Comparison of ENCODE assay signal across 23 mouse cellular contexts in genomic region chr13:26980475-26980874, GRCm38 (mm10).
DNase-seq lines count a peak whose midpoint lies in the region; ATAC-seq lines count a peak whose summit lies in the region.
"Had no signal": no experiment of that assay in that cellular context is flagged by ENCODE, and none has a peak within 500 bp of the region (broad histone marks: within the 10 kb centered on the region; RNA-seq: fewer than 3 reads in every experiment).

No protein-coding gene starts in this region.

- peak; percentile 5 for DNase-seq in adrenal gland, adult 2 months
- DNase-seq in adrenal gland, postnatal 25 days = no peak
- DNase-seq in kidney, adult 9 months = peak; percentile 2
- DNase-seq in kidney, postnatal 14 days = no peak
- peak; percentile 1 for DNase-seq in lung, postnatal 10 days
- no peak for DNase-seq in lung, postnatal 25 days (ENCODE audit: low spot score)
- no peak for DNase-seq in layer of hippocampus, adult 9-11 months
- DNase-seq: cerebellum, adult 8-10 months; cerebellum, postnatal 36 days; gastrocnemius, postnatal 14 days; heart, postnatal 14 days; layer of hippocampus, postnatal 36 days; left cerebral cortex, postnatal 4 days; liver, postnatal 0 days; right cerebral cortex, adult 18-20 months; right cerebral cortex, postnatal 4 days; thymus, postnatal 4 days had no signal

- no peak for ATAC-seq in megakaryocyte-erythroid progenitor cell, adult 5-6 weeks (replicated peaks; ENCODE audit: low FRiP score, low TSS enrichment, poor library complexity, severe bottlenecking)
- ATAC-seq: CD4-positive, CD25-positive, alpha-beta regulatory T cell, adult 4 months; forebrain, embryonic 13.5 days; inflammation-experienced regulatory T-cells, adult 6 months; liver, embryonic 12.5 days; liver, postnatal 0 days; midbrain, embryonic 16.5 days had no signal

Comparison
In these comparisons a context has a peak if more than half of its experiments do, and no peak if none do; other contexts are left out.
1. DNase-seq: peak in adrenal gland, adult 2 months (single experiment), kidney, adult 9 months (single experiment) and lung, postnatal 10 days (single experiment); none in adrenal gland, postnatal 25 days (single experiment), kidney, postnatal 14 days (single experiment), lung, postnatal 25 days (single experiment) and layer of hippocampus, adult 9-11 months (single experiment).